Mouse (Mus musculus) heart, adult 2 months (tissue): Measurements from ENCODE around the gene Tmprss11a.

Source experiments
- CTCF ChIP-seq: fragments of 200-600 bp; IDR thresholded peaks from 2 replicates; pipeline ENCODE4 v1.8.1; 2022; ENCODE audit warnings: antibody characterized with exemption, mild to moderate bottlenecking, moderate library complexity
- POLR2A ChIP-seq: fragments of 200-500 bp; IDR thresholded peaks from 2 replicates; pipeline ENCODE4 v1.6.1; 2011; ENCODE audit warnings: mild to moderate bottlenecking, low read depth, low read length, control low read depth; ENCODE audit not compliant: insufficient read depth

GRCm38 (mm10) chr5:86518500-86518899 is 49.7 kb upstream of the Tmprss11a start, which contains the start of gene Tmprss11g:
- no peak for TF ChIP-seq CTCF
- no peak for TF ChIP-seq POLR2A
